Mouse (Mus musculus): Measurements from ENCODE around the gene Mllt11. TPM values are rescaled to one million over a fixed set of nuclear protein-coding genes. Genes with fewer than 3 reads are reported as not detected.
A peak's percentile ranks its signal among the peaks of the same experiment; 100 is the strongest.
"Not testable (repeated sequence)": the region's sequence is repeated elsewhere in the genome, so short reads cannot be mapped to it uniquely, and the experiment has no call there.

Mllt11 gene
- total RNA-seq, 2 experiments from 2014 or later: 287 to 294 TPM

GRCm38 (mm10) chr3:95223041-95223440, 8.9 kb downstream of the Mllt11 start:
- DNase-seq (ENCODE audit: low spot score in 2 of 2): no peak
- H3K4me3 ChIP-seq: no peak overlapping the region
- no peak for TF ChIP-seq CTCF (conservative IDR thresholded peaks at IDR 0.05)
- no peak overlapping the region for H3K27ac ChIP-seq

- TF ChIP-seq CTCF (conservative IDR thresholded peaks at IDR 0.05): peak; percentile 52
- Histone ChIP-seq H3K4me3 (no peak overlapping the region; the same call in 1 of the 2 replicates), H3K27ac (no peak overlapping the region)
- DNase-seq (ENCODE audit: low spot score in 2 of 2): no peak
These were observed 13.4 kb downstream of the Mllt11 start for GRCm38 (mm10) chr3:95218466-95219137.

- DNase-seq (ENCODE audit: low spot score in 2 of 2): peak; percentile 84 to 92
- Histone ChIP-seq H3K4me3 (peak within 1 kb of the TSS; percentile 62), H3K27ac (peak within 1 kb of the TSS; percentile 99)
- peak; percentile 91 for TF ChIP-seq CTCF (conservative IDR thresholded peaks at IDR 0.05)
These were observed 14.5 kb downstream of the Mllt11 start, which contains the start of gene Gabpb2 for GRCm38 (mm10) chr3:95217255-95218134. Gene Gabpb2, minus strand, starts transcription at chr3:95217916.

- TF ChIP-seq CTCF (conservative IDR thresholded peaks at IDR 0.05): no peak
- Histone ChIP-seq H3K27ac (peak overlapping the region; percentile 99), H3K4me3 (peak overlapping the region; percentile 62)
- no peak for DNase-seq (ENCODE audit: low spot score in 2 of 2)
These were observed 15.2 kb downstream of the Mllt11 start for GRCm38 (mm10) chr3:95216655-95217254.

GRCm38 (mm10) chr3:95213609-95213975, 18.4 kb downstream of the Mllt11 start:
- DNase-seq (ENCODE audit: low spot score in 2 of 2): no peak
- Histone ChIP-seq H3K4me3 (no peak overlapping the region), H3K27ac (no peak overlapping the region)
- no peak for TF ChIP-seq CTCF (conservative IDR thresholded peaks at IDR 0.05)

GRCm38 (mm10) chr3:95212889-95213608, 18.9 kb downstream of the Mllt11 start:
- H3K4me3 ChIP-seq; DNase-seq (ENCODE audit: low spot score in 2 of 2); H3K27ac ChIP-seq: not testable (repeated sequence)
- TF ChIP-seq CTCF (conservative IDR thresholded peaks at IDR 0.05): peak; percentile 48

GRCm38 (mm10) chr3:95210585-95210984, 21.4 kb downstream of the Mllt11 start:
- DNase-seq (ENCODE audit: low spot score in 2 of 2): no peak
- no peak overlapping the region for H3K4me3 ChIP-seq
- H3K27ac ChIP-seq: no peak overlapping the region
- no peak for TF ChIP-seq CTCF (conservative IDR thresholded peaks at IDR 0.05)

GRCm38 (mm10) chr3:95208286-95208685, 23.7 kb downstream of the Mllt11 start:
- no peak for TF ChIP-seq CTCF (conservative IDR thresholded peaks at IDR 0.05)
- H3K27ac ChIP-seq: no peak overlapping the region
- H3K4me3 ChIP-seq: no peak overlapping the region
- DNase-seq (ENCODE audit: low spot score in 2 of 2): no peak

GRCm38 (mm10) chr3:95203880-95204279, 28.1 kb downstream of the Mllt11 start:
- TF ChIP-seq CTCF (conservative IDR thresholded peaks at IDR 0.05): no peak
- DNase-seq (ENCODE audit: low spot score in 2 of 2): peak; percentile 33 to 63
- H3K4me3 ChIP-seq: no peak overlapping the region
- peak overlapping the region; percentile 15; the same call in 1 of the 2 replicates for H3K27ac ChIP-seq

- Histone ChIP-seq H3K4me3 (no peak overlapping the region), H3K27ac (peak overlapping the region; percentile 20)
- no peak for TF ChIP-seq CTCF (conservative IDR thresholded peaks at IDR 0.05)
- peak in 1 of 2 experiments; percentile 35 for DNase-seq (ENCODE audit: low spot score in 2 of 2)
These were observed 31.4 kb downstream of the Mllt11 start for GRCm38 (mm10) chr3:95200562-95200961.

- DNase-seq (ENCODE audit: low spot score in 2 of 2): no peak
- no peak for TF ChIP-seq CTCF (conservative IDR thresholded peaks at IDR 0.05)
- Histone ChIP-seq H3K4me3 (no peak overlapping the region), H3K27ac (peak overlapping the region; percentile 20)
These were observed 31.8 kb downstream of the Mllt11 start for GRCm38 (mm10) chr3:95200132-95200531.

GRCm38 (mm10) chr3:95199101-95199500, 32.9 kb downstream of the Mllt11 start:
- no peak for TF ChIP-seq CTCF (conservative IDR thresholded peaks at IDR 0.05)
- no peak for DNase-seq (ENCODE audit: low spot score in 2 of 2)
- no peak overlapping the region for H3K4me3 ChIP-seq
- no peak overlapping the region for H3K27ac ChIP-seq

Data from layer of hippocampus, adult 2 months (tissue).